Mouse (Mus musculus): Measurements from ENCODE around the gene Trarg1. TPM values are rescaled to one million over a fixed set of nuclear protein-coding genes. Genes with fewer than 3 reads are reported as not detected.

Trarg1 gene
- polyA plus RNA-seq, 1 experiment from 2014 or later: 0.07 TPM

- Histone ChIP-seq H3K27ac (ENCODE audit: low read depth) (no peak overlapping the region), H3K4me2 (no peak overlapping the region), H3K9ac (no peak overlapping the region), H3K4me3 (ENCODE audit: low read depth, low read length) (no peak overlapping the region), H3K9me3 (ENCODE audit: low read depth, low read length) (no peaks in the 10 kb centered on the region), H3K4me1 (ENCODE audit: insufficient read depth) (no peaks in the 10 kb centered on the region), H3K36me3 (ENCODE audit: insufficient read depth) (peaks cover 50% of the 10 kb centered on the region), H3K27me3 (ENCODE audit: insufficient read depth, low read length) (no peaks in the 10 kb centered on the region)
- no peak for DNase-seq
- WGBS: 66% methylated on average over 4 of the region's 4 CpGs
- no peak for TF ChIP-seq CTCF (IDR thresholded peaks at IDR 0.05; ENCODE audit: low read depth)
- ATAC-seq (ENCODE audit: insufficient read depth): no peak
Observed at GRCm38 (mm10) chr11:76735753-76736324, 56.2 kb downstream of the Trarg1 start.

DNA sequence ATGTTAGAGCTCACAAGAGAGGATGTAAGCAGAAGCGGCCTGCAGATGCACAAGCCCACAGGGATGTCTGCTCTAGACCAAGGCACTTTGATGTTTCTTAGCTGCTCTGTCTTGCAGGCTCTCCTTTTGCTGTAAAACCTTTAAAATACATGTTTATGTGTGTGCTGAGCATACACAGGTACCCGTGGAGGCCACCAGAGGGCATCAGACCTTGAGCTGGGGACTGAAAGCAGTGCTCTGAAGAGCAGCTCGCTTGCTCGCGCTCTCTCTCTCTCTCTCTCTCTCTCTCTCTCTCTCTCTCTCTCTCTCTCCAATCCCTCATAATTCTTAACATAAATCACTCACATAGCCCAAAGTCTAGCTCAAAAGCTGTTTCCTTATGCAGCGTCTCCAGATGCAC is 59.5 kb downstream of the Trarg1 start:
- Histone ChIP-seq H3K9ac (no peak overlapping the region), H3K27me3 (ENCODE audit: insufficient read depth, low read length) (no peaks in the 10 kb centered on the region), H3K9me3 (ENCODE audit: low read depth, low read length) (no peaks in the 10 kb centered on the region), H3K4me3 (ENCODE audit: low read depth, low read length) (no peak overlapping the region), H3K4me1 (ENCODE audit: insufficient read depth) (no peaks in the 10 kb centered on the region), H3K36me3 (ENCODE audit: insufficient read depth) (peaks cover 40% of the 10 kb centered on the region), H3K4me2 (no peak overlapping the region), H3K27ac (ENCODE audit: low read depth) (no peak overlapping the region)
- 69% methylated on average over 6 of the region's 6 CpGs for WGBS
- no peak for ATAC-seq (ENCODE audit: insufficient read depth)
- TF ChIP-seq CTCF (IDR thresholded peaks at IDR 0.05; ENCODE audit: low read depth): peak; percentile 57
- peak; percentile 48 for DNase-seq

DNA sequence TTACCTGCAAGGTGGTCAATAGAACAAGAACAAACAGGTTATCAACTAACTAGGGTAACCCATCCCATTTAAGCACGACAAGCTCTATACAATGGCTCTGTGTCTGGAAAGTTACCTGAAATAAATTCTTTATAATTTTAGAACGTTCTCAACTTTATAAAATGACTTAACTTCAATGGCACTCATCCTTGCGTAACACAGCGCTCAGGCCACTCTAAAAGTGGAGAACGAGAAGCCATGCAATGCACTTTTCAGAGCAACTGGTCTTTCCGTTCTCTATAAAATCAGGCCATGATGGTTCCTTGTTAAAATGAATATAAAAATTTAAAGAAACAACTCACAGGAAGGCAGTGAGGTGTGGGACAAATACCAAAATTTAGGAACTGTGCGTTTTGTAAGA is 62.9 kb downstream of the Trarg1 start:
- Histone ChIP-seq H3K4me3 (ENCODE audit: low read depth, low read length) (no peak overlapping the region), H3K9me3 (ENCODE audit: low read depth, low read length) (no peaks in the 10 kb centered on the region), H3K27ac (ENCODE audit: low read depth) (no peak overlapping the region), H3K36me3 (ENCODE audit: insufficient read depth) (peaks cover 44% of the 10 kb centered on the region), H3K4me1 (ENCODE audit: insufficient read depth) (no peaks in the 10 kb centered on the region), H3K9ac (no peak overlapping the region), H3K4me2 (no peak overlapping the region), H3K27me3 (ENCODE audit: insufficient read depth, low read length) (no peaks in the 10 kb centered on the region)
- DNase-seq: no peak
- no peak for TF ChIP-seq CTCF (IDR thresholded peaks at IDR 0.05; ENCODE audit: low read depth)
- 94% methylated on average over 7 of the region's 7 CpGs for WGBS
- no peak for ATAC-seq (ENCODE audit: insufficient read depth)

DNA sequence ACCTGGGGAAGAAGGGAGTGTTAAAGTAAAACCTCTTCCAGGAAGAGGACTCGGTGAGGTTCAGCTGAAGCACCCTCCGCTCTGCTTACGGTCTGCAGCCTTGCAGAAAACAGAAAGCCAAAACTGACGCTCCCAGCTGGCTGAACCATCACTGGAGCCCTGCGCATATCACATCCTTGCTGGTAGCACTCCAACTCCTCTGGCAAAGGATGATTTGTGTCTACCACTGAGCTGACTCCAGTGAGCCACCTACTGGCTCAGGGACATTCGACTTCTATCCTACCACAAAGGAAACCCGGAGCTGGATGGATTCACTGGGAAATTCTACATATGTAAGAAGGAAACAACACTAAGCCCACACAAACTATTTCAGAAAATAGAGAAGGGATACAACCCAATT is 64.9 kb downstream of the Trarg1 start:
- DNase-seq (peak; percentile 76), ATAC-seq (ENCODE audit: insufficient read depth) (no peak)
- 61% methylated on average over 7 of the region's 7 CpGs for WGBS
- H3K27me3 ChIP-seq (ENCODE audit: insufficient read depth, low read length): no peaks in the 10 kb centered on the region
- no peak overlapping the region for H3K9ac ChIP-seq
- peaks cover 60% of the 10 kb centered on the region for H3K36me3 ChIP-seq (ENCODE audit: insufficient read depth)
- no peak overlapping the region for H3K4me3 ChIP-seq (ENCODE audit: low read depth, low read length)
- TF ChIP-seq CTCF (IDR thresholded peaks at IDR 0.05; ENCODE audit: low read depth): peak; percentile 55
- H3K4me1 ChIP-seq (ENCODE audit: insufficient read depth): no peaks in the 10 kb centered on the region
- H3K9me3 ChIP-seq (ENCODE audit: low read depth, low read length): no peaks in the 10 kb centered on the region
- H3K27ac ChIP-seq (ENCODE audit: low read depth): no peak overlapping the region
- H3K4me2 ChIP-seq: no peak overlapping the region

DNA sequence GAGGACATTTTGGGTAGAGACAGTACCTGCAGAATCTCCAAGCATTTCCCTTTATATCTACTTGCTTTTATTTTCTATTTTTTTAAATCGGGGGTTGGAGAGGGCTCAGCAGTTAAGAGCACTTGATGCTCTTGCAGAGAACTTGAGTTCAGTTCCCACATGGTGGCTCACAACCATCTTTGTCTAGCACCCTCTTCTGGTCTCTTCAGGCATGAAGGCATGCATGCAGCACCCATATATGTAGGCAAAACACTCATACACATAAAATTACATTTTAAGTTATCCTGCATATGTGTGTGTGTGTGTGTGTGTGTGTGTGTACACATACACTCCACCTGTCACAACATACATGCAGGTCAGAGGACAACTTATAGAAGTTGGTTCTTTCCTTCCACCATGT is 66.3 kb downstream of the Trarg1 start:
- H3K27ac ChIP-seq (ENCODE audit: low read depth): no peak overlapping the region

More for the DNA sequence above, 66.3 kb downstream of the Trarg1 start:
- WGBS: 88% methylated on average over 1 of the region's 1 CpGs
- Histone ChIP-seq H3K9ac (no peak overlapping the region), H3K36me3 (ENCODE audit: insufficient read depth) (peaks cover 70% of the 10 kb centered on the region), H3K9me3 (ENCODE audit: low read depth, low read length) (no peaks in the 10 kb centered on the region), H3K4me2 (no peak overlapping the region), H3K4me3 (ENCODE audit: low read depth, low read length) (no peak overlapping the region), H3K27me3 (ENCODE audit: insufficient read depth, low read length) (no peaks in the 10 kb centered on the region), H3K4me1 (ENCODE audit: insufficient read depth) (no peaks in the 10 kb centered on the region)
- no peak for DNase-seq
- TF ChIP-seq CTCF (IDR thresholded peaks at IDR 0.05; ENCODE audit: low read depth): no peak
- no peak for ATAC-seq (ENCODE audit: insufficient read depth)

Other genes with a start within 250 kb of the Trarg1 start
- gene Abr, start 57.5 kb upstream of the Trarg1 start, polyA plus RNA-seq (2014; fragmentation: Nextera tagmentation; extraction: Ambion mirVana): 32.9 and 39.2 TPM in 2 replicates
- gene Bhlha9, start 7.3 kb upstream of the Trarg1 start, polyA plus RNA-seq (2014; fragmentation: Nextera tagmentation; extraction: Ambion mirVana): not detected in 2 replicates
- 35.3 and 38.7 TPM in 2 replicates for gene Gosr1, start 83.8 kb downstream of the Trarg1 start, polyA plus RNA-seq (2014; fragmentation: Nextera tagmentation; extraction: Ambion mirVana)
- 33.4 and 37.6 TPM in 2 replicates for gene Cpd, start 167.2 kb downstream of the Trarg1 start, polyA plus RNA-seq (2014; fragmentation: Nextera tagmentation; extraction: Ambion mirVana)
- gene Tmigd1, start 222.4 kb downstream of the Trarg1 start, polyA plus RNA-seq (2014; fragmentation: Nextera tagmentation; extraction: Ambion mirVana): 0.13 TPM in 1 of 2 replicates, not detected in the other
- 155 and 160 TPM in 2 replicates for gene Blmh, start 245.0 kb downstream of the Trarg1 start, polyA plus RNA-seq (2014; fragmentation: Nextera tagmentation; extraction: Ambion mirVana)

Data from lung, embryonic 14.5 days (tissue).